Comparison of ENCODE assay signal across 27 mouse cellular contexts in genomic region chr3:67828156-67828555, GRCm38 (mm10).
A peak's percentile ranks its signal among the peaks of the same experiment; 100 is the strongest.
DNase-seq lines count a peak whose midpoint lies in the region; ATAC-seq and TF ChIP-seq lines count a peak whose summit lies in the region.
"Had no signal": no experiment of that assay in that cellular context is flagged by ENCODE, and none has a peak within 500 bp of the region (broad histone marks: within the 10 kb centered on the region; RNA-seq: fewer than 3 reads in every experiment).

No protein-coding gene starts in this region.

- H3K27ac ChIP-seq in midbrain, postnatal 0 days (ENCODE audit: low read depth, low read length) = no peak overlapping the region
- no peak overlapping the region for H3K27ac ChIP-seq in midbrain, embryonic 13.5 days
- H3K27ac ChIP-seq: embryonic facial prominence, embryonic 13.5 days; embryonic facial prominence, embryonic 15.5 days; forebrain, embryonic 10.5 days; forebrain, embryonic 12.5 days had no signal

- TF ChIP-seq CTCF in midbrain, postnatal 0 days (IDR thresholded peaks at IDR 0.05) = no peak

- no peaks in the 10 kb centered on the region for H3K9me3 ChIP-seq in midbrain, postnatal 0 days (ENCODE audit: low read length)
- no peaks in the 10 kb centered on the region for H3K9me3 ChIP-seq in midbrain, embryonic 13.5 days
- H3K9me3 ChIP-seq: embryonic facial prominence, embryonic 13.5 days; embryonic facial prominence, embryonic 15.5 days; forebrain, embryonic 12.5 days had no signal

- H3K4me1 ChIP-seq in midbrain, postnatal 0 days (ENCODE audit: insufficient read depth, low read length) = no peaks in the 10 kb centered on the region
- no peaks in the 10 kb centered on the region for H3K4me1 ChIP-seq in midbrain, embryonic 13.5 days (replicated peaks)
- H3K4me1 ChIP-seq: embryonic facial prominence, embryonic 13.5 days; embryonic facial prominence, embryonic 15.5 days; forebrain, embryonic 10.5 days; forebrain, embryonic 12.5 days had no signal

- H3K27me3 ChIP-seq in midbrain, postnatal 0 days (ENCODE audit: insufficient read depth, low read length) = no peaks in the 10 kb centered on the region
- no peaks in the 10 kb centered on the region for H3K27me3 ChIP-seq in midbrain, embryonic 13.5 days
- H3K27me3 ChIP-seq: CH12.LX; embryonic facial prominence, embryonic 13.5 days; embryonic facial prominence, embryonic 15.5 days; forebrain, embryonic 12.5 days had no signal

- 75% methylated on average over 2 of the region's 2 CpGs for WGBS in midbrain, postnatal 0 days
- 73% methylated on average over 2 of the region's 2 CpGs for WGBS in midbrain, embryonic 13.5 days

- no peak overlapping the region for H3K9ac ChIP-seq in midbrain, postnatal 0 days (replicated peaks; ENCODE audit: low read length, poor library complexity, severe bottlenecking)
- no peak overlapping the region for H3K9ac ChIP-seq in midbrain, embryonic 13.5 days (replicated peaks)
- H3K9ac ChIP-seq: embryonic facial prominence, embryonic 13.5 days; embryonic facial prominence, embryonic 15.5 days; forebrain, embryonic 12.5 days had no signal

- H3K36me3 ChIP-seq in midbrain, postnatal 0 days (ENCODE audit: insufficient read depth, low read length) = no peaks in the 10 kb centered on the region
- H3K36me3 ChIP-seq in midbrain, embryonic 13.5 days = no peaks in the 10 kb centered on the region
- H3K36me3 ChIP-seq: embryonic facial prominence, embryonic 13.5 days; embryonic facial prominence, embryonic 15.5 days; forebrain, embryonic 10.5 days; forebrain, embryonic 12.5 days; G1E had no signal

- DNase-seq in cerebellum, postnatal 10 days = peak; percentile 68 to 78
- no peak for DNase-seq in frontal cortex, postnatal 25 days (ENCODE audit: low spot score in 2 of 2)
- peak; percentile 44 for DNase-seq in midbrain, postnatal 0 days (ENCODE audit: low spot score)
- DNase-seq: adrenal gland, adult 8-10 months; adrenal gland, postnatal 14 days; adrenal gland, postnatal 36 days; B cell, adult 2 months; cerebellum, adult 11-12 months; cerebellum, adult 2 months; cerebellum, adult 9-10 months; cerebellum, postnatal 25 days; embryo, embryonic 11 days had no signal

- H3K4me2 ChIP-seq in midbrain, postnatal 0 days (ENCODE audit: low read depth, low read length, poor library complexity, severe bottlenecking) = no peak overlapping the region
- H3K4me2 ChIP-seq in midbrain, embryonic 13.5 days (replicated peaks) = no peak overlapping the region
- H3K4me2 ChIP-seq: embryonic facial prominence, embryonic 13.5 days; embryonic facial prominence, embryonic 15.5 days; forebrain, embryonic 12.5 days had no signal

- ATAC-seq in cerebellum, adult (ENCODE audit: insufficient number of reproducible peaks, low FRiP score, low TSS enrichment) = no peak
- ATAC-seq in frontal cortex, adult (ENCODE audit: low TSS enrichment) = peak; percentile 44; the same call in 1 of the 2 replicates
- no peak for ATAC-seq in midbrain, postnatal 0 days (ENCODE audit: low FRiP score)
- no peak for ATAC-seq in midbrain, embryonic 13.5 days
- ATAC-seq: activated CD4-positive, CD25-positive, alpha-beta regulatory T cell, adult 4 months; CD4-positive, CD25-positive, alpha-beta regulatory T cell, adult 4 months; forebrain, embryonic 14.5 days; forebrain, embryonic 16.5 days; Patski had no signal

- no peak overlapping the region for H3K4me3 ChIP-seq in midbrain, postnatal 0 days (ENCODE audit: low read depth, low read length)
- no peak overlapping the region for H3K4me3 ChIP-seq in midbrain, embryonic 13.5 days (replicated peaks)
- H3K4me3 ChIP-seq: embryonic facial prominence, embryonic 13.5 days; embryonic facial prominence, embryonic 15.5 days; erythroblast, embryonic 14.5 days; forebrain, embryonic 10.5 days; forebrain, embryonic 12.5 days had no signal

Comparison
In these comparisons a context has a peak if more than half of its experiments do, and no peak if none do; other contexts are left out.
1. DNase-seq: peak in cerebellum, postnatal 10 days (2 of 2) and midbrain, postnatal 0 days (single experiment); none in frontal cortex, postnatal 25 days (0 of 2).